Mouse (Mus musculus): ENCODE data around the gene Epn3. TPM values are rescaled to one million over a fixed set of nuclear protein-coding genes. Genes with fewer than 3 reads are reported as not detected.
A peak's percentile ranks its signal among the peaks of the same experiment; 100 is the strongest.

The Epn3 gene
- polyA plus RNA-seq, 1 experiment from 2014 or later: 0.46 TPM

- Histone ChIP-seq H3K36me3 (peaks cover 9% of the 10 kb centered on the region), H3K4me3 (replicated peaks) (no peak overlapping the region), H3K27me3 (no peaks in the 10 kb centered on the region), H3K9me3 (no peaks in the 10 kb centered on the region), H3K4me1 (replicated peaks) (peaks cover 75% of the 10 kb centered on the region), H3K4me2 (replicated peaks) (no peak overlapping the region), H3K9ac (replicated peaks) (no peak overlapping the region), H3K27ac (peak overlapping the region; percentile 14; the same call in 1 of the 2 replicates)
- no peak for ATAC-seq
- WGBS: 84% methylated on average over 17 of the region's 17 CpGs
Observed at GRCm38 (mm10) chr11:94466333-94466855, 33.4 kb downstream of the Epn3 start.

GRCm38 (mm10) chr11:94464170-94464569 lies 35.6 kb downstream of the Epn3 start:
- no peak overlapping the region for H3K4me2 ChIP-seq (replicated peaks)
- WGBS: 48% methylated on average over 2 of the region's 2 CpGs
- no peak overlapping the region for H3K9ac ChIP-seq (replicated peaks)
- no peak overlapping the region for H3K4me3 ChIP-seq (replicated peaks)
- no peak overlapping the region for H3K27ac ChIP-seq
- no peaks in the 10 kb centered on the region for H3K27me3 ChIP-seq
- H3K9me3 ChIP-seq: no peaks in the 10 kb centered on the region
- H3K36me3 ChIP-seq: peaks cover 27% of the 10 kb centered on the region
- H3K4me1 ChIP-seq (replicated peaks): peaks cover 53% of the 10 kb centered on the region
- no peak for ATAC-seq

- Histone ChIP-seq H3K27me3 (no peaks in the 10 kb centered on the region), H3K36me3 (peaks cover 42% of the 10 kb centered on the region), H3K9ac (replicated peaks) (no peak overlapping the region), H3K4me1 (replicated peaks) (peaks cover 40% of the 10 kb centered on the region), H3K4me2 (replicated peaks) (no peak overlapping the region), H3K4me3 (replicated peaks) (no peak overlapping the region), H3K27ac (no peak overlapping the region), H3K9me3 (no peaks in the 10 kb centered on the region)
- WGBS: 93% methylated on average over 11 of the region's 11 CpGs
- ATAC-seq: no peak
Observed at GRCm38 (mm10) chr11:94461856-94462255, 37.9 kb downstream of the Epn3 start.

- H3K27ac ChIP-seq: no peak overlapping the region
- H3K4me1 ChIP-seq (replicated peaks): peaks cover 30% of the 10 kb centered on the region
- H3K36me3 ChIP-seq: peaks cover 56% of the 10 kb centered on the region
- no peak for ATAC-seq
- WGBS: 90% methylated on average over 15 of the region's 15 CpGs
- no peak overlapping the region for H3K4me2 ChIP-seq (replicated peaks)
- no peaks in the 10 kb centered on the region for H3K27me3 ChIP-seq
- H3K9me3 ChIP-seq: no peaks in the 10 kb centered on the region
- no peak overlapping the region for H3K4me3 ChIP-seq (replicated peaks)
- H3K9ac ChIP-seq (replicated peaks): no peak overlapping the region
Observed at GRCm38 (mm10) chr11:94457001-94457400, 42.8 kb downstream of the Epn3 start.

GRCm38 (mm10) chr11:94456347-94456746 lies 43.4 kb downstream of the Epn3 start:
- H3K27ac ChIP-seq: no peak overlapping the region
- H3K36me3 ChIP-seq: peaks cover 50% of the 10 kb centered on the region
- H3K27me3 ChIP-seq: no peaks in the 10 kb centered on the region

GRCm38 (mm10) chr11:94455161-94455820 lies 44.5 kb downstream of the Epn3 start:
- no peak overlapping the region for H3K27ac ChIP-seq
- H3K9me3 ChIP-seq: no peaks in the 10 kb centered on the region
- no peak for ATAC-seq
- WGBS: 81% methylated on average over 10 of the region's 10 CpGs
- no peaks in the 10 kb centered on the region for H3K27me3 ChIP-seq
- no peak overlapping the region for H3K4me2 ChIP-seq (replicated peaks)
- H3K36me3 ChIP-seq: peaks cover 42% of the 10 kb centered on the region
- peaks cover 40% of the 10 kb centered on the region for H3K4me1 ChIP-seq (replicated peaks)
- H3K4me3 ChIP-seq (replicated peaks): no peak overlapping the region
- no peak overlapping the region for H3K9ac ChIP-seq (replicated peaks)

More at GRCm38 (mm10) chr11:94456347-94456746, 43.4 kb downstream of the Epn3 start:
- no peak overlapping the region; the same call in 1 of the 2 replicates for H3K9ac ChIP-seq (replicated peaks)
- no peaks in the 10 kb centered on the region for H3K9me3 ChIP-seq
- no peak for ATAC-seq
- 91% methylated on average over 3 of the region's 3 CpGs for WGBS
- H3K4me1 ChIP-seq (replicated peaks): peaks cover 33% of the 10 kb centered on the region
- no peak overlapping the region for H3K4me2 ChIP-seq (replicated peaks)
- no peak overlapping the region for H3K4me3 ChIP-seq (replicated peaks)

- WGBS: 82% methylated on average over 5 of the region's 5 CpGs
- no peak for ATAC-seq
- Histone ChIP-seq H3K9ac (replicated peaks) (no peak overlapping the region; the same call in 1 of the 2 replicates), H3K36me3 (peaks cover 39% of the 10 kb centered on the region), H3K27ac (peak overlapping the region; percentile 25; the same call in 1 of the 2 replicates), H3K4me1 (replicated peaks) (peaks cover 45% of the 10 kb centered on the region), H3K27me3 (no peaks in the 10 kb centered on the region), H3K9me3 (no peaks in the 10 kb centered on the region), H3K4me3 (replicated peaks) (no peak overlapping the region), H3K4me2 (replicated peaks) (no peak overlapping the region)
Observed at GRCm38 (mm10) chr11:94454756-94455155, 45.0 kb downstream of the Epn3 start.

GRCm38 (mm10) chr11:94451091-94451773 lies 48.5 kb downstream of the Epn3 start:
- WGBS: 73% methylated on average over 12 of the region's 12 CpGs
- H3K9ac ChIP-seq (replicated peaks): no peak overlapping the region
- H3K36me3 ChIP-seq: peaks cover 11% of the 10 kb centered on the region
- no peak overlapping the region for H3K4me2 ChIP-seq (replicated peaks)
- no peak for ATAC-seq
- H3K27ac ChIP-seq: no peak overlapping the region
- peaks cover 55% of the 10 kb centered on the region for H3K4me1 ChIP-seq (replicated peaks)
- no peaks in the 10 kb centered on the region for H3K27me3 ChIP-seq
- H3K4me3 ChIP-seq (replicated peaks): no peak overlapping the region
- H3K9me3 ChIP-seq: no peaks in the 10 kb centered on the region

- peaks cover 55% of the 10 kb centered on the region for H3K4me1 ChIP-seq (replicated peaks)
- peak overlapping the region; percentile 79 for H3K27ac ChIP-seq
- 56% methylated on average over 5 of the region's 5 CpGs for WGBS
- H3K27me3 ChIP-seq: no peaks in the 10 kb centered on the region
- H3K4me3 ChIP-seq (replicated peaks): no peak overlapping the region
- no peak overlapping the region for H3K9ac ChIP-seq (replicated peaks)
- peaks cover 3% of the 10 kb centered on the region; the same call in 1 of the 2 replicates for H3K36me3 ChIP-seq
- H3K4me2 ChIP-seq (replicated peaks): no peak overlapping the region
- H3K9me3 ChIP-seq: no peaks in the 10 kb centered on the region
- ATAC-seq: no peak
Observed at GRCm38 (mm10) chr11:94449886-94450285, 49.9 kb downstream of the Epn3 start.

GRCm38 (mm10) chr11:94449239-94449638 lies 50.5 kb downstream of the Epn3 start:
- no peak overlapping the region for H3K4me3 ChIP-seq (replicated peaks)
- no peaks in the 10 kb centered on the region for H3K27me3 ChIP-seq
- WGBS: 30% methylated on average over 8 of the region's 8 CpGs
- no peaks in the 10 kb centered on the region; the same call in 1 of the 2 replicates for H3K36me3 ChIP-seq
- H3K27ac ChIP-seq: peak overlapping the region; percentile 79
- H3K4me2 ChIP-seq (replicated peaks): no peak overlapping the region
- no peaks in the 10 kb centered on the region for H3K9me3 ChIP-seq
- peaks cover 56% of the 10 kb centered on the region for H3K4me1 ChIP-seq (replicated peaks)
- 0 out of 2 replicates have a peak overlapping the region, but pooled peaks have one; percentile 1 for H3K9ac ChIP-seq (replicated peaks)
- ATAC-seq: peak; percentile 37; the same call in 1 of the 2 replicates

- Histone ChIP-seq H3K27me3 (no peaks in the 10 kb centered on the region), H3K9ac (replicated peaks) (no peak overlapping the region), H3K27ac (peak overlapping the region; percentile 53; the same call in 1 of the 2 replicates), H3K4me3 (replicated peaks) (no peak overlapping the region), H3K4me2 (replicated peaks) (no peak overlapping the region), H3K9me3 (no peaks in the 10 kb centered on the region), H3K36me3 (peaks cover 20% of the 10 kb centered on the region), H3K4me1 (replicated peaks) (peaks cover 77% of the 10 kb centered on the region)
- WGBS: 11% methylated on average over 3 of the region's 3 CpGs
- ATAC-seq: no peak
Observed at GRCm38 (mm10) chr11:94447017-94447416, 52.8 kb downstream of the Epn3 start.

- no peak overlapping the region for H3K9ac ChIP-seq (replicated peaks)
Observed at GRCm38 (mm10) chr11:94445300-94445699, 54.5 kb downstream of the Epn3 start.

More at GRCm38 (mm10) chr11:94445300-94445699, 54.5 kb downstream of the Epn3 start:
- no peaks in the 10 kb centered on the region for H3K9me3 ChIP-seq
- peaks cover 85% of the 10 kb centered on the region for H3K4me1 ChIP-seq (replicated peaks)
- H3K36me3 ChIP-seq: peaks cover 21% of the 10 kb centered on the region
- 0 out of 2 replicates have a peak overlapping the region, but pooled peaks have one; percentile 19 for H3K27ac ChIP-seq
- WGBS: 33% methylated on average over 4 of the region's 4 CpGs
- no peak for ATAC-seq
- H3K4me3 ChIP-seq (replicated peaks): no peak overlapping the region
- H3K4me2 ChIP-seq (replicated peaks): no peak overlapping the region
- H3K27me3 ChIP-seq: no peaks in the 10 kb centered on the region

Measured in midbrain, embryonic 13.5 days (tissue).